Mouse (Mus musculus): Measurements from ENCODE around the gene Acsf3. TPM values are rescaled to one million over a fixed set of nuclear protein-coding genes. Genes with fewer than 3 reads are reported as not detected.

The Acsf3 gene
- polyA plus RNA-seq, 1 experiment from 2014 or later: 17.3 TPM

GRCm38 (mm10) chr8:122745750-122746275, 29.5 kb upstream of the Acsf3 start:
- DNase-seq (ENCODE audit: low spot score): no peak
- Histone ChIP-seq H3K27ac (no peak overlapping the region), H3K36me3 (no peaks in the 10 kb centered on the region), H3K27me3 (ENCODE audit: insufficient read depth, poor library complexity, severe bottlenecking) (peaks cover 98% of the 10 kb centered on the region), H3K4me1 (peaks cover 18% of the 10 kb centered on the region), H3K4me3 (no peak overlapping the region), H3K9me3 (no peaks in the 10 kb centered on the region)
- 13% methylated on average over 16 of the region's 16 CpGs for WGBS

- 34% methylated on average over 7 of the region's 7 CpGs for WGBS
- H3K27ac ChIP-seq: no peak overlapping the region
- no peaks in the 10 kb centered on the region for H3K36me3 ChIP-seq
- no peaks in the 10 kb centered on the region for H3K9me3 ChIP-seq
- H3K27me3 ChIP-seq (ENCODE audit: insufficient read depth, poor library complexity, severe bottlenecking): peaks cover 98% of the 10 kb centered on the region
- H3K4me3 ChIP-seq: no peak overlapping the region
- H3K4me1 ChIP-seq: peaks cover 18% of the 10 kb centered on the region
- no peak for DNase-seq (ENCODE audit: low spot score)
These were observed 28.8 kb upstream of the Acsf3 start for GRCm38 (mm10) chr8:122746439-122746838.

GRCm38 (mm10) chr8:122747825-122748224, 27.5 kb upstream of the Acsf3 start:
- peaks cover 98% of the 10 kb centered on the region for H3K27me3 ChIP-seq (ENCODE audit: insufficient read depth, poor library complexity, severe bottlenecking)
- peaks cover 18% of the 10 kb centered on the region for H3K4me1 ChIP-seq
- DNase-seq (ENCODE audit: low spot score): no peak
- no peak overlapping the region for H3K27ac ChIP-seq
- H3K4me3 ChIP-seq: no peak overlapping the region
- 92% methylated on average over 1 of the region's 1 CpGs for WGBS
- H3K36me3 ChIP-seq: no peaks in the 10 kb centered on the region
- no peaks in the 10 kb centered on the region for H3K9me3 ChIP-seq

DNA sequence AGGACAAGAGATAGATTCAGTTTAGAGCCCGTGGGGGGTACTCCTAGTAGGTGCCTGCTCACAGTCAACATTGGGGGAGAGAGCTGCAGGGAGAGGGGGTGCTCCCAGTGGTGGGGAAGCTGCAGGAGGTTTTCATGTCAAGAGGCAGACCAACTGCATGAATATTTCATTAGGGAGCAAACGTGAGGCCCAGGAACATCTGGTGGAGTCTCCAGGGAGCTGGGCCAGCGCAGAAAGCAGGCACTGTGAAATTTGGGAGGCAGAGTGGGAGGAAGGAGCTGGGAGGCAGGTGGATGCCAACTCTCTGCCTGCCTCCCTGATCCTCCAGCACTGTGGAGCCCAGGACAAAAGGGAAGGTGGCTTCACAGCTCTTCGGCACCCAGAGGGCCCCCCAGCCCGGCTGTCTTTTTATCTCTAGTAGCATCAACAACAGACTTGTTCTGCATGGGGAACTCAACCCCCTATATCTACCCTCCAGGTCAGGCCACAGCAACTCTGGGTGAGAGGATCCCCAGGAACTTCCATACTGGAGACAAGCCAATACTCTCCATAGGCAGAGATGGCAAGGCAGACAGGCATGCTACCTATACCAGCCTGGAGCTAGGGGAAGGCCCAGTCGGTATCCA, 25.8 kb upstream of the Acsf3 start:
- Histone ChIP-seq H3K27me3 (ENCODE audit: insufficient read depth, poor library complexity, severe bottlenecking) (peaks cover 92% of the 10 kb centered on the region), H3K9me3 (no peaks in the 10 kb centered on the region), H3K27ac (no peak overlapping the region), H3K36me3 (no peaks in the 10 kb centered on the region), H3K4me3 (no peak overlapping the region), H3K4me1 (peaks cover 18% of the 10 kb centered on the region)
- DNase-seq (ENCODE audit: low spot score): no peak
- WGBS: 56% methylated on average over 6 of the region's 6 CpGs

GRCm38 (mm10) chr8:122751342-122751741, 23.9 kb upstream of the Acsf3 start:
- Histone ChIP-seq H3K27me3 (ENCODE audit: insufficient read depth, poor library complexity, severe bottlenecking) (peaks cover 77% of the 10 kb centered on the region), H3K27ac (no peak overlapping the region), H3K4me1 (peaks cover 2% of the 10 kb centered on the region; the same call in 1 of the 2 replicates), H3K4me3 (no peak overlapping the region), H3K36me3 (no peaks in the 10 kb centered on the region), H3K9me3 (no peaks in the 10 kb centered on the region)
- 69% methylated on average over 5 of the region's 5 CpGs for WGBS
- DNase-seq (ENCODE audit: low spot score): no peak

DNA sequence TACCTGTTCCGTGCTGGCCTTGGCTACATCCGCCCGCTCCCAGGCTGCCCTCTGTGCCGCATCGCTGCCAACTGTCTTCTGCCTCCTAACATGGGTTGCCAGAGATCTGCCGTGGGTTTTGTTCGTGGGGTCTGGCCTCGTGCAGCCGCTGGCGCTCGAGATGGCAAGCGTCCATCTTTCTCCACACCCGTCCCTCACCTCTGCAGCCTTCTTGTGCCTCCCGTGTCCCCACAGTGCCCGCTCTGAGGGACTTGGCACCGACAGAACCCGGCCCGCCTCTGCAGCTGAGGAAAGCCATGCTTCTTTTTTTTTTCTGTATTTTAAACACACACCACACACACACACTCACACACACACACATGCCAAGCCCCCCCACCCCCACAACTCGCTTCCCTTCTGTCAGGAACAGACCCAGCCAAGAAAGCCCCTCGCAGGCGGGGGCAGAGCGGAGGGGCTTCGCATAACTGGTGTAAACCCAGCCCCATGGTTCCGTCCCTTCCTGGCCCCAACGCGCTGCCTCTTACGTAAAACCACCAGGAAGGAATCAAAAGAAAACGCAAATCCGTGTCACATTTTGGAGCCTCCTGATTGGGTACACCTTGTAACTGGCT, 23.1 kb upstream of the Acsf3 start:
- Histone ChIP-seq H3K4me3 (no peak overlapping the region), H3K27ac (no peak overlapping the region), H3K4me1 (no peaks in the 10 kb centered on the region), H3K27me3 (ENCODE audit: insufficient read depth, poor library complexity, severe bottlenecking) (peaks cover 68% of the 10 kb centered on the region), H3K36me3 (no peaks in the 10 kb centered on the region), H3K9me3 (no peaks in the 10 kb centered on the region)
- DNase-seq (ENCODE audit: low spot score): no peak
- WGBS: 86% methylated on average over 29 of the region's 29 CpGs

GRCm38 (mm10) chr8:122758597-122758996, 16.7 kb upstream of the Acsf3 start:
- Histone ChIP-seq H3K9me3 (no peaks in the 10 kb centered on the region), H3K27ac (no peak overlapping the region), H3K27me3 (ENCODE audit: insufficient read depth, poor library complexity, severe bottlenecking) (peaks cover 26% of the 10 kb centered on the region), H3K4me3 (no peak overlapping the region), H3K36me3 (no peaks in the 10 kb centered on the region), H3K4me1 (peaks cover 14% of the 10 kb centered on the region)
- DNase-seq (ENCODE audit: low spot score): no peak

DNA sequence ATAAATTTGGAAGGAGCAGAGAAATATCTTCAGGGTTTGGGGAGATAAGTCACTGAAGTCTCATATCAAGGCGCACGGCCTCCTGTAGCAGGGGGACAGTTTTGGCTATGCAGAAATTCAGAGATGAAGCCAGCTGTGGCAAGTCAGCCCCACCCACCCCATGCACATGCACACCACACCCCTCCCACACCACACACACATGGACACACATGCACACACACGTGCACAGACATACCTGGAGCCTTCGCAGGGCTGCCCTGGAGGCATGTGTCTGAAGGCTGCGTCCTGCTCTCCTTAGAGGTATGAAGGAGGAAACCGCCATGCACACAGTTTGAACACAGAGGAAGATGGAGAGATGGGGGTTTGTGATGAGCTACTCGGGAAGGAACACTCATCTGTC, 15.2 kb upstream of the Acsf3 start:
- Histone ChIP-seq H3K27ac (no peak overlapping the region), H3K9me3 (no peaks in the 10 kb centered on the region), H3K36me3 (no peaks in the 10 kb centered on the region), H3K4me3 (no peak overlapping the region), H3K4me1 (peaks cover 14% of the 10 kb centered on the region), H3K27me3 (ENCODE audit: insufficient read depth, poor library complexity, severe bottlenecking) (peaks cover 25% of the 10 kb centered on the region)
- WGBS: 78% methylated on average over 7 of the region's 7 CpGs
- no peak for DNase-seq (ENCODE audit: low spot score)

- Histone ChIP-seq H3K36me3 (no peaks in the 10 kb centered on the region), H3K4me3 (no peak overlapping the region), H3K4me1 (peaks cover 14% of the 10 kb centered on the region), H3K27ac (no peak overlapping the region), H3K27me3 (ENCODE audit: insufficient read depth, poor library complexity, severe bottlenecking) (peaks cover 25% of the 10 kb centered on the region), H3K9me3 (no peaks in the 10 kb centered on the region)
- 75% methylated on average over 6 of the region's 6 CpGs for WGBS
- no peak for DNase-seq (ENCODE audit: low spot score)
These were observed 14.2 kb upstream of the Acsf3 start for GRCm38 (mm10) chr8:122761109-122761508.

DNA sequence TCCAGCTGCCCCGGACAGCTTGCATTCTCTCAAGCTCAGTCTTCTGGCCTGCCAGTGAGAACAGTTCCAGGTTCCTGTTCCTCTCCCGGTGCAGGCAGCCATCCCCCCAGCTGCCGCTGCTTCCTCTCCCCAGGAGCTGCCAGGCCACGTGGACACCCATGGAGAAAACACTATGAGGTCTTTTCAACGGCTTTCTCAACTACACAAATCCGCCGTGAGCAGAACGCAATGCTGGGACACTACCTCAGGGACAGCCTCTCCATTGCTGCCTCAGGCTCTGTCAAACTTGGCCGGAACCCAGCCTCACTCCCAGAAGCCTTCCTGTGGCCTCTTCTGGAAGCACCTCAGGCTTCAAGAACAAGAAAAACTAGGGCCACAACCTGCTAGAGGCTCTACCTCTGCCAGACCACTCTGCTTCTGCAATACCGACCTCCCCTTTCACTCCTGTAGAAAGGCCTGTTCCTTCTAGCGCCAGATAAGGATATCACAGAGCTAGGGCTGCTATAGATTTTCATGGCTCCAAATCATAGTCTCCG, 12.5 kb upstream of the Acsf3 start:
- H3K4me1 ChIP-seq: peaks cover 14% of the 10 kb centered on the region
- no peaks in the 10 kb centered on the region for H3K36me3 ChIP-seq
- peaks cover 28% of the 10 kb centered on the region for H3K27me3 ChIP-seq (ENCODE audit: insufficient read depth, poor library complexity, severe bottlenecking)
- 44% methylated on average over 12 of the region's 12 CpGs for WGBS
- no peak overlapping the region for H3K4me3 ChIP-seq
- no peak for DNase-seq (ENCODE audit: low spot score)
- H3K9me3 ChIP-seq: no peaks in the 10 kb centered on the region
- H3K27ac ChIP-seq: peak overlapping the region; percentile 2; the same call in 1 of the 2 replicates

- Histone ChIP-seq H3K36me3 (no peaks in the 10 kb centered on the region), H3K9me3 (no peaks in the 10 kb centered on the region), H3K27me3 (ENCODE audit: insufficient read depth, poor library complexity, severe bottlenecking) (peaks cover 32% of the 10 kb centered on the region), H3K4me1 (peaks cover 14% of the 10 kb centered on the region), H3K27ac (peak overlapping the region; percentile 2; the same call in 1 of the 2 replicates), H3K4me3 (no peak overlapping the region)
- no peak for DNase-seq (ENCODE audit: low spot score)
- 59% methylated on average over 14 of the region's 14 CpGs for WGBS
These were observed 12.0 kb upstream of the Acsf3 start for GRCm38 (mm10) chr8:122763267-122763738.

- no peak overlapping the region for H3K4me3 ChIP-seq
- WGBS: 79% methylated on average over 7 of the region's 7 CpGs
- no peaks in the 10 kb centered on the region for H3K36me3 ChIP-seq
- DNase-seq (ENCODE audit: low spot score): no peak
- H3K27me3 ChIP-seq (ENCODE audit: insufficient read depth, poor library complexity, severe bottlenecking): peaks cover 42% of the 10 kb centered on the region
- no peaks in the 10 kb centered on the region for H3K9me3 ChIP-seq
- no peak overlapping the region for H3K27ac ChIP-seq
- H3K4me1 ChIP-seq: peaks cover 25% of the 10 kb centered on the region
These were observed 10.4 kb upstream of the Acsf3 start for GRCm38 (mm10) chr8:122764790-122765474.

GRCm38 (mm10) chr8:122766189-122766588, 9.1 kb upstream of the Acsf3 start:
- no peak for DNase-seq (ENCODE audit: low spot score)
- no peaks in the 10 kb centered on the region for H3K36me3 ChIP-seq
- H3K27ac ChIP-seq: no peak overlapping the region
- H3K27me3 ChIP-seq (ENCODE audit: insufficient read depth, poor library complexity, severe bottlenecking): peaks cover 43% of the 10 kb centered on the region
- WGBS: 64% methylated on average over 5 of the region's 5 CpGs
- no peaks in the 10 kb centered on the region for H3K9me3 ChIP-seq
- peaks cover 24% of the 10 kb centered on the region for H3K4me1 ChIP-seq
- H3K4me3 ChIP-seq: no peak overlapping the region
